Mouse (Mus musculus) CD8-positive naive resting alpha-beta T cell, adult 2 months (primary cell): Measurements from ENCODE around the gene Tnfaip1.
A peak's percentile ranks its signal among the peaks of the same experiment; 100 is the strongest.

Experiments used
- DNase-seq, 2 experiments: peaks; one replicate each; pipeline ENCODE4 v3.0.0; 2022; ENCODE audit warnings: low read depth in 2 of 2, low spot score in 2 of 2

Tnfaip1 gene

GRCm38 (mm10) chr11:78501529-78501928 is 34.6 kb downstream of the Tnfaip1 start:
- no peak for DNase-seq

DNA sequence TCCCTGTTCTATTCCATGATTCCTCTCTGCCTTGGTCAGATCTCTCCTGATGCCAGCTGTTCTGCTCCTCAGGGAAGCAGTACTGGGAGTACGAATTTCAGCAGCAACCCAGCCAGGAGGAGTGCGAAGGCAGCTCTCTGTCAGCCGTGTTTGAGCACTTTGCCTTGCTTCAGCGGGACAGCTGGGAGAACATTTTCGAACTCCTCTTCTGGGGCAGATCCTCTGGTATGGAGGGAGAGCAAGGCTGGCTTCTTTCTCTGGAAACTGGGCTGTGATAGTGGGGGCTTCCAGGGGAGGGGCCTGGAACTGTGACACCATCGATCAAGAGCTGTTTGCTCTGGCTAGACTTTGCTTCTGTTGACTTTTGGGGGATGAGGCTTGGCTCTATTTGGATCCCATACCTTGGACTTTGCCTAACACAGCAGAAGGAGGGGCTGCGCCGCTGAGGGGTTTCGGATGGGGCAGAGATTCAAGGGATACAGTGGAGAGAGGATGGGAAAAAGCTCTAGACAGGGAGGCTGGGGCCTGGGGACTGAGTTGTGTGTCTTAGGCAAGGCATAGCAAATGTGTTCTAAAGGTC is 35.4 kb downstream of the Tnfaip1 start:
- DNase-seq, result no peak

DNA sequence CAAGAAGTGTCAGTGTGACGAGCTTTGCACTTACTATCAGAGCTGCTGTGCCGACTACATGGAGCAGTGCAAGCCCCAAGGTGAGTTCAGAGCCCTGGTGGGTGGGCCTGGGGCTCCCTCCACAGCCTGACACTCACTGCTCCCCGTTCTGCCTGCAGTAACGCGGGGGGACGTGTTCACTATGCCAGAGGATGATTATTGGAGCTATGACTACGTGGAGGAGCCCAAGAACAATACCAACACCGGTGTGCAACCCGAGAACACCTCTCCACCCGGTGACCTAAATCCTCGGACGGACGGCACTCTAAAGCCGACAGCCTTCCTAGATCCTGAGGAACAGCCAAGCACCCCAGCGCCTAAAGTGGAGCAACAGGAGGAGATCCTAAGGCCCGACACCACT is 36.6 kb downstream of the Tnfaip1 start:
- DNase-seq, result no peak

DNA sequence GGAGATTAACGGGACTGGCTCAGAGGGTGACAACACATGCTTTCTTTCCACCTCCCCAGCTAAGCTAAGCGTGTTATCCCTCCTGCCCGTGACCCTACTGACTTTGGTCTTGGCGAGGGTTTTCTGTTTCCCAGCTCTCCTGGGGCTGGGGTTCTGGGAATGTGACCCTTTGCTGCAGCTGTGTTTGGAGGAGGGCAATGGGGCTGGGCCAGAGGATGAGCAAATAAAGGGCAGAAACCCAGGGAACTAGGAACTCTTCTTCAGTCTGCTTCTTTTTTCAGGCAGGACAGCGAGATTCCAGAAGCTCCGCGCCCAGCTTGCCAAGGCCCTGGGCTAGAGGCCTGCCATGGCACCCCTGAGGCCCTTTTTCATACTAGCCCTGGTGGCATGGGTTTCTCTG is 37.1 kb downstream of the Tnfaip1 start, which contains the start of gene Vtn:
Gene Vtn, plus strand, starts transcription at position 88 of the 400 bp plus-strand sequence.
- no peak for DNase-seq

DNA sequence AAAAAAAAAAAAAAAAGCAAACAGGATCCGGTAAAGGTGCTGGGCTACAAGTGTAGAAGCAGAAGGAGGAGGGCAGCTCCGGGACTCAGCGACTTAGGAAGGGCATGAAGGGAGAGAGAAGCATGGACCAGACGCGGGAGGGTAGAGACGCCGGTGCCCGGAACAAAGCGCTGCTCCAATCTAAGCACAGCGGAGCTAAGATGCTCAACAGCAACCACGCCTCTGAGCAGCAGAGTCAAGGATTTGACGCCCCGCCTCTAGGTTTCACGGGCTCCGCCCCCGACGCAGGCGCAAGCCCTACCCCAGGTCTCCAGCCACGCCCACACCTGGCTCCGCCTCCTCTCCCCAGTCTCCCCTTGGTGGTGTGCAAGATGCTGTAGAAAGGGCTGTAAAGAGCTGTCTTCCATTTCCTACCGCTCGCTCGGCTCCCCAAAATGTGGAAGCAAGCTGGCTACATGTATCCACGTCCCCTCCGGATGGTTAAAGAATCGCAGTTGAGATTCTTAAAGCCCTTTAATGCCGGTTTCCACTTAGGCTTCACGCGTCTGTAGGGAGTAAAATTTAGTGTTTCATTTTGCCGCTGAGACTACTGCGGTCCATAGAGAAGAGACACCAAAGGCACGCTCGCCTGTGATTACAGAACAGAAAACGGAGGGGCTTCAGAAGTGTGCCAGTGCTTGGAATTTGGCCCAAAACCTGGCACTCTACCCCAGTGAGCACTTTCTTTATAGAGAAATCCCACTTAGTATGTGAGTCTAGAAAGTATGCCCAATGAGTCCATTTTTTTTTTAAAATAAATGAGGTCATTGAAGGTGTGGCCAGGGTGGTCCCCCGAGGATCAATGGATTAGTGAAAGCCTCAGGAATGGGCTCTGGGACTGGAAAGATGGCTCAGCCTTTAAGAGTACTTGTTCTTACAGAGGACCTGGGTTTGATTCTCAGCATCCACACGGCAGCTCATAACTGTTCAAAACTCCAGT is 38.3 kb downstream of the Tnfaip1 start, which contains the start of gene Sarm1:
Gene Sarm1, minus strand, starts transcription at position 211 of the 979 bp plus-strand sequence.
- peak; percentile 96 to 99 for DNase-seq

DNA sequence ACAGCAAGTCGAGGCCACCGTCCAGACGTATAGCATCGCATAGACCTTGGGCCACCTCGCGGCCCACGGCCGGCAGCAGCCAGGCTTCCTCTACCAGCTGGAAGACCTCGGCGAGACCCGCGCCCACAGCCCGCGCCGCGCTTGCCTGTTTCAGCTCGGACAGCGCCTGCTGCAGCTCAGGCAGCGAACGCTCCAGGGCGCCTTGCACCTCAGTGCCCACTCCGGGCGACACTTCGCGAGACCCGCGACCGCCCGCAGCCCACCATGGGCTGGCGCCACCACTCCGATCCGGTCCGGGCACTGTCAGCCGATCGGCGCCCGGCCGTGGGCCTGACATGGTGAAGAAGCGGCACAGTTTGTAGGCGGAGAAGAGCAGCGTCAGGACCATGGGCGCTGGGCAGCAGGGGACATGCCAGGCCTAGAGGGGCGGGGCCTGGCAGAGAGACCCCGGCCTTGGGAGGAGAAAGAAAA is 39.0 kb downstream of the Tnfaip1 start:
- DNase-seq, result peak; percentile 12 to 21

- DNase-seq, result no peak
These were observed 40.2 kb downstream of the Tnfaip1 start for GRCm38 (mm10) chr11:78495904-78496303.

- DNase-seq, result no peak
These were observed 45.3 kb downstream of the Tnfaip1 start for GRCm38 (mm10) chr11:78490781-78491241.

DNA sequence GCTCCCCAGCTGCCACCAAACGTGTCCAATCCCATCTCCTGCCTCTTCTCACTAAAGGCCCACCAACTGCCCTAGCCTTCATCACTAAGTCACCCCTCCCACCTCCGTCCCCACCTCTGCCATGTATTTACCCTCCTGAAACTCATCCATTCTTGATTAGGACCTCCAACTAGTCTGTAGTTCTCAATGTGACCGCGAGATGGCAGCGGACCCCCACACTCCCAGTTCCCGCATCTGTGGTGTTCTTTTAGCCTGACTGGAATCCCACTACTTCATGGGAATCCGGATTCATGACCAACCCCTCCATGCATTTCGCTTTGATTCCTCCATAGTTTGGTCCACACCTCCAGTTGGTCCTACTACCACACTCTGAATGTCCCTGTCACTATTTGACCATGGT is 48.0 kb downstream of the Tnfaip1 start:
- peak; percentile 52 to 74 for DNase-seq

DNA sequence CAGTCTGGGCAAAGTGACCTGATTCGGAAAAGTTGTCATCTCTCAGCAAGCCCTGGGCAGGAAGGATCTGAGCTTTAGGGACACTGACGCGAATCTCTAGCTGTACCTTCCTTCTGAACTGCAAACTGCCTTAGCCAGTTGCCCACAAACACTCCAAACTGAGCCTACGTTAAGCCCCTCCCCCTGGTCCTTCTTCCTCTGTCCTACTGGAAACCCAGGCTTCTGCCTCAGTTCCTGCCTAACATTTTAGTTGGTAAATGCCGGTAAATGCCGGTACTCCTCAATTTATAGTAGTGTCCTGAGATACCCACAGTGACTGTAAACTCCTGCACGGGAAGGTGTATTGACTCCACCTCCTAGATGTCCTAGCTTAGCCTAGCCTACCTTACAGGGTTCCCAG is 52.5 kb downstream of the Tnfaip1 start:
- no peak for DNase-seq

DNA sequence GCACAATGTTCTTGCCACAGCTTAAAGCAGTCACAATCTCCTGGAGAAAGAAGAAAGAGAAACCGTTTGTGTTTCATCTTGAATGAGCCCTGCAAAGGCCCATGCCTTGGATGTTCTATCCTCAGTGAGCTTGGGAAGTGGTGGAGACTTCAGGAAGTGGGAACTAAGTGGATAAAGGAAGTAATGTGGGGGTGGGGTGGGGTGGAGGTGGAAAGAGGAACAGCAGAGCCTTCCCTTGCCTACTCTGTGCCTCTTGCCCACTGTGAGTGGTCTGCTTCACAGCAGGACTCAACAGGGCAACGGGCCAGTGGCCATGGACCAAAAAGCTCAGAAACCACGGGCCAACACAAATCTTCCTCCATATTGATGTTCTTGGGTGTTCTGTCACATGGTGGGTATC is 60.8 kb downstream of the Tnfaip1 start:
- no peak for DNase-seq
